Mouse (Mus musculus) hematopoietic stem cell, adult 5-6 weeks (primary cell): ENCODE results near the gene Sipa1l2. TPM values are rescaled to one million over a fixed set of nuclear protein-coding genes. Genes with fewer than 3 reads are reported as not detected.

ENCODE experiments used
- ATAC-seq, 2 experiments: fragments of 125-278 bp in 1 of 2; replicated peaks in 1 of 2; 2 replicates each; pipeline ENCODE4 v1.8.0; 2016 to 2017; ENCODE audit warnings: inconsistent platforms in 2 of 2, mild to moderate bottlenecking in 2 of 2, moderate number of reproducible peaks in 2 of 2, low read depth in 1 of 2, moderate TSS enrichment in 1 of 2; ENCODE audit not compliant: low FRiP score in 2 of 2, poor library complexity in 2 of 2, severe bottlenecking in 2 of 2, insufficient read depth in 1 of 2, low TSS enrichment in 1 of 2
- total RNA-seq: library from RNA; stranded (forward); fragments of 172-1452, 232-1000 nt; gene quantifications from 2 replicates; pipeline ENCODE4 v1.2.3, GENCODE M21; 2017

Gene Sipa1l2
- total RNA-seq, 1 experiment from 2014 or later, result 0.94 TPM

DNA sequence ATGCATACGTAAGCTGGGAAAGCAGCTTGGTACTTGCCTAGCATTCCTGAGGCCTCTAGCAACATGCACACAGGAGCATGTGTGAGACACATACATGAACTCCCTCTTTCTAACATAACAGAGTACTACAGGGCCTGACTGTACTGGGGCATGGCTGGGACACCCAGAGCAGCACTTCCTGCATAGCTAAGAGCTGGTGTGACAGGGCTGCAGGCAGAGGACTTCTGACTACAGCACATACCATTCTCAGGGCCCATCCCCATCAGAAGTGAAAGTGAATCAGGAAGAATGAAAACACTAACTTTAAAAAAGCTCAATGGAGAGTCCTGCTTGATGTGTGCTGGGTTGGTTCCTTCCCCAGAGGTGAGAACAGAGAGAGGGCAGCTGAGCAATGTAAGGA lies 108.1 kb downstream of the Sipa1l2 start:
- peak; percentile 47 to 73; a peak in 3 of 4 replicates for ATAC-seq

DNA sequence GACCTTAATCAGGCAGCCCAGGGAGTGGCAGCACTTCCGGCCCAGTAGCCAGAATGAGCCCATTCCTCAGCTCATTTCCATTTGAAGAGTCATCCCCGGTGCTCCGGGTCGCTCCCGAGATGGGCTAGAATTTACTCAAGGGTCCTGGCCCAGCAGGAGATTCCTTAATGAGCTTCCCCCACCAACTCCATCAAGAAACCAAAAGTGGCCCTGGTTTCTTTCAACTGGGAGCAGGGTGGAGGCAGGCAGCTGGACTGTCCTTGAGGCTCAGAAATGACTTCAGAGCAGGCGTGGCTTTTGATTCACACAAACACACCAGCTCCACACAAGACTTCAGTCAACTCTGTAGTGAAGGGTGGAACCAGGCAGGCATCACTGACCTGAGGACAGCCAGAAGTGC lies 109.0 kb downstream of the Sipa1l2 start:
- no peak for ATAC-seq

DNA sequence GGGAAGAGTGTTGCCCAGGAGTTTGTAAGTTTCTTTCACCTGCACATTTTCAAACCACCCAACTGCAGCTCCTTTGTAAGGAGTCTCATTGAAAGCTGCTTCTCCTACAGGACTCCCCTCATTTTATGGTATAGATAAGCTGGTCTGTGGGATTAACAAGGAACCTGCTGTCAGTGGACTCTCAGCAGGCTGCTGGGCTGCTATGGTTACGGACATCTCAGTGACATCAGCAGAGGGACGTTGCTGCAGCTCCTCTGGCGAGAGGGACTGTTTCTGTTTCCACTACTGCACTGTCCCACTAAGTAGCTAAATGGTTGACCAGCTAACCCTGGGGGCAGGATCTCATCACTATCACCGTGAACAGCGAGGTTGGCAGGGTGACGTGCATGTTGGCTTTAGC lies 120.6 kb downstream of the Sipa1l2 start:
- ATAC-seq, result no peak

DNA sequence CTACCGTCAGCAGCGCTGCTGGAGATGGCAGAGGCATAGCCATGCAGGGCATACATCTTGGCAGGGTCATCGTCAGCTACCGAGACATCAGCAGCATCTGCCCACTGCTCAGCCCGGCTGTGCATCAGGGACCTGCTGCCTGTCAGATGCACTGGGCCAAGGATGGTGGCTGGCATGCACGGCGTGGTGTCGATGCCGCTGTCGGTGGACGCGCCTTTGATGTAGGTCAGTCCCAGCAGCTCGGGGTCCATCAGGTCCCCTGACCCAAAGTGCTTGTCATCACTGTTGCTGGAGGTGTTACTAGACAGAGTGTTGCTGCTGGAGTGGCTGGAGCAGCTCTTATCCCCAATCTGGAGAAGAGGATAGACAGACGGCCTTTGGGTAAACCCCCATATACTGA lies 122.1 kb downstream of the Sipa1l2 start:
- ATAC-seq, result no peak

DNA sequence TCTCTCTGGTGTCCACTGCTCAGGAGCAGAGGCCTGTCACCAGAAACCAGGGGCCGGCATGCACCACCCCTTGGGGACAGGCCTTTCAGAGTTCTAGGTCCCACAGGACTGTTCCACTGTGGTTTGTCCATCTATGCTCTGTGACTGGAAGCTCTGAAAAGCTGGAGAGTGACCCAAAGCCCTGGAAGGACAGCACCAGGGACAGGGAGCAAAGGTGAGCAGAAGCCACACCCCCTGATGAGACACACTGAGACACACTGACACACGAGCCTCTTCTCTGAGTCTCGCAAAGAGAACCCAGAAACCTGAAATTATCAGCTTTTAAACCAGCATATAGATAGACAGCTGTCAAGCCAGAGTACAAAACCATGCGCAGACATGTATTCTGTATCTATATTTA lies 123.4 kb downstream of the Sipa1l2 start:
- ATAC-seq, result no peak

DNA sequence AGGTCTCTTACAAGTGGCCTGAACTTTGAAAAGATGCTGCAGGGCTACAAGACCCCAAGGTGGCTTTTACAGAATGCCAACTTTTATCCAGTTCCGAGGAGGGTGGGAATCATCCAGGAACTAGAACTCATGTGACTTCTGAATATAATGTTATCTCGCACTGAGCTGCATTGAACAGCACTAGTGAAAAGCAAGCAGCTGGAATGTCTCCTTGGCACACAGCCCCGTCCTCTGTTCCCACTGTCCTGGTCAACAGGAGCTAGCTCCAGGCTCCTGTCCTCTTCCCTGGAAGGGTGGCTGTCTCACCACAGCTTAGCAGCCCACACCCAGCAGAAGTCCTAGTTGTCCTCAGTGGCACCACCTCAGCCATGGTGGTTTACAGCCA lies 124.4 kb downstream of the Sipa1l2 start:
- no peak for ATAC-seq

DNA sequence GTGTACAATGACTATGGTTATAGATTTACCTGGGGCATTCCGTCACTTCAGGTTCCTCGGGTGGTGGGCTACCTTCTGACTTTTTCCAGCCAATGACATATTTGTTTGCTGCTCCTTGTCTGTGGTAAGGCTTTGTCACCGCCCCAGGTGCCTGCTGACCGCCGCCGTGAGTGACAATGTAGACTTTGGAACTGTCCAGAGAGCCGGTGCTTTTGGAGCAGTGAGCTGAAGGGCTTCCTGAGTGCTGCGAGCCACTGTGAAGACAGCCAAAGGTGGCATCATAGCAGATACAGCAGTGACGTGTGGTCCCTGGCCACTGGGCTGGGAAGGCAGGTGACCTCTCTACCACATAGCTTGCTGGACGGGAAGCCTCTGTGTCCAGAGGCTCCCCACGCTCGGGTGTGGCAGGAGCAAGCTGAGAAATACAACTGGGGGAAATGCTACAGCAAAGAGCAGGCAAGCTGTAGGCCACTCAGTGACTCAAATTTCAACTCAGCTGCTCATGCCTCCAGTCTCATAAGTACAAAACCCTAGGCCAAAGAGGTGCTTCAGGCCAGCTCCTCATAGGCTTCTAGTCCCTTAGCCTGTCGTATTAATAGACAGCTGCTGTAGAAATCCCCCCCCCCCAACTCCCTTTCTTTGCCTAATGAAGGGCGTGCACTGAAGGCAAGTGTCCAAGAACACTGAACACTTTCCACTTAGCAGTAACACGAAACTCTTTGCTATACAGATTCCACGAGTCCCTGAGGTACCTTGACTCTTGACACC lies 125.0 kb downstream of the Sipa1l2 start:
- no peak for ATAC-seq

DNA sequence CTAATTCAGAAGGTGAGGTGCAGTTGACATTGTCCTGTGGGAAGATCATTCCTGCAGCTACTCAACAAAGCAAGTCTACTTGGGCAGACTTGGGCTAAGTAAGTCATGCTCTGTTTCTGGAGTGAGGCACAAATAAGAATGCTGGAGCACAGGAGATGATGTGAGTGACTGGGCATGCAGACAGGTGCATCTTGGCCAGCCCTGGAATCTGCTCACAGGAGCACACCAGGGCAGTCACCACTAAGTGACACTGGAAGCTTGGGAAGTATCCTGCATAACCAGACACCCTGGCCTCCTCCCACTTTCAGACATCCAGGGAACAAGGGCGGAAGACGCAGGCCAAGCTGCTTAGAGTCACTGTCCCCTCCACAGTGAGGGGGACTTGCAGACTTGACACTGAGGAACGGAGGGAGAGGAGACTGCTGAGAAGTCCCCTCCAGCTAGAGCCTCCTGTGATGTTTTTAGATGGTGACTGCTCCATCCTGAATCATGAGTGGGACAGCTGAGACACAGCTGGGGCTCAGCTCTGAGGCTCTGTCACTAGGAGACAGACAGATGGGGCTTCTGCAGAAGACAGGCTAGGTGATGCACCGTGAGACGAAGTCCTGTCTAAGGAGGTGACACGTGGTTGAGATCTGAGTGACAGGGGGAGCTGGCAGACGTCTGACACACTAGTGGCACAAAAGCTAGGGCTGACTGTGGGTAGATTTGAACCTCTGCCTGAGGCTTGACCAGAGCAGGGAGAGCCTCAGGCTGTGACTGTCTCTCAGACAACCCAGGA lies 134.1 kb downstream of the Sipa1l2 start:
- no peak for ATAC-seq

DNA sequence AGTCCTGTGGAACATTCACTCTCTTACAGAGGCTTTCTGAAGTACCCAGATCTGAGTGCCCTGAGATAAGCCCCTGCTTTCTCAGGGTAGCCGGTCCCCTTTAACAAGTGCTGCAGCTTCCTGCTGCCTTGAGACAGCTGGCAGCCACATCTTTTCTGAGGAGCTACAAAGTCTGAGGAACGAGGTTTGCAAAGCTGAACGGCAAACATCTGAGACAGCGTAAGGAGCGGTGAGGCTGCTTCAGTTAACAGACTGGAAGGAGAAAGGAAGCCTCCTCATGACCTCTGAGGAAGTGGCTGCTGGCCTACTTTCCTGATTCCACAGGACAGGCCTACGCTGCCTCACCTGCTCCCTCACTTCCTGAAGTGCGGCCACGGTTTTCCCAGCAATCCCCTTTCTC lies 135.5 kb downstream of the Sipa1l2 start:
- peak; percentile 20 to 30; a peak in 1 of 4 replicates for ATAC-seq

DNA sequence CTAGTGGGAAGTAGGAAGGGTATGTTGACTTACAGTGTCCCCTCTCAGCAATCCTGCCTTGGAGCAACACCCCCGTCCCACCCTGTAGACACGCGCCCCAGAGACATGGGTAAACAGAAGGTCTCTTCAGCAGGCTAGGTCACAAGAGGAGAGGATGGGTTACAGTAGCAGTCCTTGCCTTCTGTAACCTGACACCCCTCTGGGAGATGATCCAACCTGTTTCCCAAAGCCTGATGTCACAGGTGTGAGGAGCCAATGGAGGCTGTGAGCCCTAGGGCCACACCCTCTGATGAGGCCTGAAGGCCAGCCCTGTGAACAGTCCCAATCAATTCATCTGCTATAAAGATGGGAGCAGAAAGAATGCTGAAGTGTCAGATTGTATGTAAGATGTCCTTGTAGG lies 138.3 kb downstream of the Sipa1l2 start:
- ATAC-seq, result no peak

DNA sequence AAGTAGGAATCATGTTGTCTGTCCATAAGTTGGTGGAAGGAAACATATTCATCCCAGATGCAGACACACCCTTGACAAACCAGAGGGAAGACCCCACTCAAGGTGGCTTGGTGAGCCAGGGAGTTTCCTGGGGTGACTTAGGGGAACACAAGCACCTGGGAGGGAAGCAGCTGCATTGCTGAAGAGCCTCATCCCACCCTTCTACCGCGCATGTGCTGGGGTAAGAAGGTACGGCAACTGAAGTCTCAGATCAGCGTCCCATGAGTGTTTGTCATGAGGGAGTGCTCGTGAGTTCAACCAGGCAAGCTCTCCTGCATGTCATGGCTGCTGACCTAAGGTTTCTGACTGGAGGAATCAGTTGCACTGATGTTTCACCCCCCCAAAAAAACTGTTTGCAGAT lies 138.8 kb downstream of the Sipa1l2 start:
- ATAC-seq, result no peak

DNA sequence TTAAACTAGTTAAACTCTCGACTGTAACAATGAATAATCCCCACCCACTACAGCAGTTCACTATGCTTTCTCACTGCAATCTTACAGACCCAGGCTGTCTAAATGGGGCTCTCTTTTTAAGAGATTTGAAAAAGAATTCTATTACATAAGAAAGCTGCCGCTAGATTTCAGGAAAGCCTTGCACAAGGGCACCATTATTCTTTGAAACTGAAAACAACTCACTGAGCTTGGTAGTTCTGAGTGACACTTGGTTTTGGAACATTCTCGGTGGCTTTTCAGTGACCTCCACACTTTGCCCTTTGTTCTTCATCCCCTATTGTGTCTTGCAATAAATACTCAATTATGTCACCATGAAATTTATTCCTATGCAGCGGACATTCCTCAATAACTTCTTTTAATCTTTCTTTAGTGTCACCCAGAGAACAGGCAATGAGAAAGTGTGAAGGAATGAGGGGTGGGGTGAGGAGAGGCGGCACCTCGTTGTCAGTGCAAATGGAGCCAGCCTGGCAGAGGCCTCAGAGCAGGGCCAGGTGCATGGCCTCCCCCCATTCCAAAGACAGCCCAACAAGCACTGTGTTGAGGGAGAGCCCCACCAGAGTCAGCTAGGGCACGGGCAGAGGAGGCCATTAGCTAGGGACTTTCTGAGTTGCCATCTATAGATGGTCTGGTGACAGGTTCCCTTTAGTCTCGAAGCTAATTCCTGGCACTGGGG lies 140.5 kb downstream of the Sipa1l2 start:
- ATAC-seq, result no peak

DNA sequence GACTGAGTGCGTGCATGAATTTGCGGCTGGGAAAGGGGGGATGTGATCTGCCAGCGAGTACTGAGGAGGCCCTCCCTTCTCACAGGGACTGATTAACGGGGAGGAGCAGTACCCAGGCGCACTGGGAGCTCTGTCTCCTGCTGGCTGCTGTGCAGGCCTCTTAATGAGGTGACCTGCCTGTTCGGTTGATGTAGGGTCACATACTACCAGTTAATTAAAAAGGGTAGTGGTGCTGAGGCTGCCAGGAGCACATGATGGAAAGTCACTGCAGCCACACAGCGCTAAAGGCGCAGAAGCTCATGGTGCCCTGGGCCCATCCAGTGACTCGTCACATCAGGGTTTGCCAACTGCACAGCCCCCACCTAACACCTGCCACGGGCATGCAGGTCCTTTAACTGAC lies 145.7 kb downstream of the Sipa1l2 start:
- ATAC-seq, result no peak

DNA sequence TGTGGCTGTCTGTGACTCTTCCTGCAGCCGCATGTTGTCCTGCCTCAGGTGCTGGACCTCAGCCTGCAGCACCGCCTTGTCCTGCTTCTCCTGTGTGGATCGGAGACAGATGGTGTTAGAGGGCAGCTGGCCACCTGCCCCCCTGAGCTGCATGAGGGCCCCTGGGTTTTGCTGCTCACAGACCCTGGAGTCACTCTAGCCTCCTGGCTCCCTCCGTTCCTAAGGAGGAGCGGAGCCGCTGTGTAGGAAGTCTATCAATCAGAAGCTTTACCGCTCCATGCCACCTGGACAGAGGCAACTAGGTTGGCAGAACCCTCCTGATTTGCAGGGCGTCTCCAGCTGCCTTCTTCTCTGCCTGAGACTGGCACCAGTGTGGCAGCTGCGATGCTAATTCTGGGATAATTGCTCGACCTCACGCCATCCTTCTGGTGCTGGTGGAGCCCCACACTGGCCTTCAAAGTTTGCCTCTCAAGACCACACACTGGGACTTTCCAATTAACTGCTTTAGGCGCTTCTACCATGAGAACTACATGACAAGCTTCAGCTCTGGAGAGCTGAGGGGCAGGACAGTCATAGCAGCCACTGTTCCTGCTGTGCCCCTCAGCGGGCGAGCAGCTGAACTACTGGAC lies 150.3 kb downstream of the Sipa1l2 start:
- ATAC-seq, result 0 out of 4 replicates have a peak, but pooled peaks of 1 of the 2 experiments have one; percentile 12

DNA sequence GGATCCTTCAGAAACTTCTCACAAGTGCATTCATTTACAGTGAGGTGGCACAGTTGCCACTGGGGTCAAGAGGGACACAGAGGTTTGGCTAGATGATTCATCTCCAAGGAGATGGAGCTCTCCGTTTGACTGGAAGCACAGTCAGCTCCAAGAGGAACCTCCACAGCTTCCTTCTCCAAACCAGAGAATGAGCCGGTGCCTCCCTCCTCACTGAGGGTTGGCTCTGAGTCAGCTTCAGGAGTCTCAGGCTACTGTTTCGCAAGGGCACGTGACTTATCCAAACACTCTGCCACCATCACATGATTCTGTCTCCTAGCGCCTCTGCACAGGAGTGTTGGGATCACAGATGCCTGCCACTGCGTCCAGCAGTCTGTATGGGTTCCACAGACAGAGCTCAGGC lies 153.5 kb downstream of the Sipa1l2 start:
- ATAC-seq, result no peak

DNA sequence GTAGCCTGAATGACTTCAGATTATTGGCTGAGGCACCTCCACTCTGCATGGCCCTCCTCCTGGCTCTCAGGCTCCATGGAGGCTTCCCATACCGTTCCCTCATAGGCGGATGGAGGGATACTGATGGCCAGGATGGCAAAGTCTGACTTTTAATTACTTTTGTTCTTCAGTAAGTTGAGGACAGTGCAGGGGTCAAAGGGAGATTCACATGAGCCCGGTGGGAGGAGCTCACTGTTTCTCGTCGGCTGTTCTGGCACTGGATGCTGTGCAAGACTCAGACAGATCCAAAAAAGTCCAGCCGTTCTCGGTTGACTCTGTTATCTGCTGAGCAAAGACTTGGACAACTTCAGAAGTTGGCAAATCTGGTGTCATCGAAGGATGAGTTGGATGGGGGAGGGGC lies 155.0 kb downstream of the Sipa1l2 start:
- no peak for ATAC-seq

DNA sequence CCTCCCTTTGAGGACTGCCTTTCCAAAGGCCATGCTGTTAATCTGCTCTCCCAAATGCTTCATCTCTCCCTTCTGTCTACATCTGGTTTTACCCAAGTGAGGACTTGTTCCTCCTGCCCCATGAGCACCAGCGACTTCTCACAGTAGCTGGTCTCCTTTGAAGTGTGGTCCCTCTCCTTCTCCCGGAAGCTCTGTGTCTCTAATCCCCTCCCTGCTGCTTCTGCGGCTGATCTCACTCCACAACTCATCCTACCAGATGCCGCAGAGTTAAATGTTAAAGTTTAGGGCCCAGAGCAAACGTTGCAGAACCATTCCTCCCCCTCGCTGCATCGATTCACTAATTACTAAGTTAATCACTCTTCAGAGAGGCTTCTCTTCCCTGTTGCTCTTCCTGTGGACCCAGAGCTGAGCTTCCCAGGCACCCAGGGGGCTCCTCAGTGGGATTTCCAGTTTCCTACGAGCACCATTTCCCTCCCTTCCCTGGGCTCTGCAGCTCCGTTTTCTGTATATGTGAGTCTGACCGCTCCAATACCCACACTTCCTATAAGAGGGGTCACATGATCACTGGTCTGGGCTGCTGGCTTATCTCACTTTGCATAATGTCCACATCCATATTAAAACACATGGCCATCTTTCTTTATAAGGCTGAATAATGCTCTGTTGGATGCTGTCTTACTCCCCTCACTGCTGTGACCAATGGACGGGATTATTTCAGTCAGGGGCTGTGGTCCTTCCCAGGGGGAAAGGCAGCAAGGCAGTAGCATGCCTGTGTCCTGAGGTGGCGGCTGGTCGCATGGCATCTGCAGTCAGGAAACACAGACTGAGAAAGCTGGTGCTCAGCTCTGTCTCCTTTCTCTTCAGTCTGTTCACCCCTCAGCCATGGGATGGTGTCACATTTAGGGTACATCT lies 156.4 kb downstream of the Sipa1l2 start:
- no peak for ATAC-seq
